Mouse (Mus musculus) testis, adult 2 months (tissue): Measurements from ENCODE around the gene Upb1. TPM values are rescaled to one million over a fixed set of nuclear protein-coding genes. Genes with fewer than 3 reads are reported as not detected.

ENCODE experiments used
- H3K27ac ChIP-seq: fragments of 200-500 bp; 2 replicates; pipeline ENCODE4 v1.5.1; 2012; ENCODE audit warnings: low read depth, low read length; ENCODE audit not compliant: control insufficient read depth, insufficient read depth
- H3K27me3 ChIP-seq: fragments of 200-500 bp; 2 replicates; pipeline ENCODE4 v1.6.1; 2012; ENCODE audit warnings: mild to moderate bottlenecking, low read length, moderate library complexity; ENCODE audit not compliant: control insufficient read depth, insufficient read depth
- H3K36me3 ChIP-seq: fragments of 200-500 bp; 2 replicates; pipeline ENCODE4 v1.6.1; 2012; ENCODE audit warnings: mild to moderate bottlenecking, low read length; ENCODE audit not compliant: control insufficient read depth, insufficient read depth
- H3K4me1 ChIP-seq: fragments of 200-500 bp; 2 replicates; pipeline ENCODE4 v1.6.1; 2012; ENCODE audit warnings: low read length; ENCODE audit not compliant: control insufficient read depth, insufficient read depth
- H3K4me3 ChIP-seq: fragments of 200-500 bp; 2 replicates; pipeline ENCODE4 v1.5.1; 2012; ENCODE audit warnings: low read depth, mild to moderate bottlenecking, low read length, moderate library complexity, mixed read lengths; ENCODE audit not compliant: control insufficient read depth
- CTCF ChIP-seq: fragments of 200-500 bp; IDR thresholded peaks from 2 replicates; pipeline ENCODE4 v1.5.1; 2012; ENCODE audit warnings: low read depth, mild to moderate bottlenecking, inconsistent platforms, low read length, moderate library complexity; ENCODE audit not compliant: control insufficient read depth, insufficient read depth, insufficient replicate concordance
- POLR2A ChIP-seq: fragments of 200-500 bp; IDR thresholded peaks from 2 replicates; pipeline ENCODE4 v1.6.1; 2012; ENCODE audit warnings: low read depth, mild to moderate bottlenecking, inconsistent platforms, low read length, moderate library complexity; ENCODE audit not compliant: control insufficient read depth
- polyA plus RNA-seq: library from polyadenylated mRNA; depleted of rRNA; stranded (reverse); fragments of >200 nt; gene quantifications from 2 replicates; pipeline ENCODE4 v1.2.3, GENCODE M21; 2012; rRNA removed

Gene Upb1
- polyA plus RNA-seq, 1 experiment = 0.20 TPM

DNA sequence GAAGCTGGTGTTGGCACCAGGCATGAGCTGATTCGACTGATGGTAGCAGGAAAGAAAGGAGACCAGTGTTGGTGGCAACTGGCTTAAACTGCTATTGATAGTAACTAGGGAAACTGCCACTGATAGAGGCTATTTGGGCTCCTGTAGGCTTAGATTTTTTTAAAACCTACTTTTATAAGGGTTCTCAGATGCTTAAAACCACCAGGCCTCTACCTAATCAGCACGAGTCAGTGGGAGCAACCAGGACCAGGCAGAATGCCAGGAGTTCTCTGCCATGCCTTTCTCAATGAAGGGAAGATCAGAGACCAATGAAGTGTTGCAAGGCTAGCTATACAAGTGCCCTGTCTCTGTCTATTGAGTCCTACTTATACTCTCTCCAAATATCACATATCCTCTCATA lies 88.6 kb downstream of the Upb1 start:
- TF ChIP-seq CTCF (no peak), POLR2A (no peak)
- H3K36me3 ChIP-seq = no peaks in the 10 kb centered on the region
- H3K27ac ChIP-seq = no peak overlapping the region
- no peak overlapping the region for H3K4me3 ChIP-seq
- no peaks in the 10 kb centered on the region for H3K27me3 ChIP-seq
- H3K4me1 ChIP-seq = no peaks in the 10 kb centered on the region

- TF ChIP-seq CTCF = no peak
- TF ChIP-seq POLR2A = no peak
- no peaks in the 10 kb centered on the region for H3K27me3 ChIP-seq
- H3K36me3 ChIP-seq = no peaks in the 10 kb centered on the region
- no peak overlapping the region for H3K27ac ChIP-seq
- no peak overlapping the region for H3K4me3 ChIP-seq
- H3K4me1 ChIP-seq = no peaks in the 10 kb centered on the region; the same call in 1 of the 2 replicates
Observed at GRCm38 (mm10) chr10:75490731-75491130, 89.8 kb downstream of the Upb1 start.

Other genes starting within 250 kb of the Upb1 start
- gene Specc1l, start 189.0 kb upstream of the Upb1 start, polyA plus RNA-seq = 20.7 and 24.2 TPM in 2 replicates
- 0.28 and 1.2 TPM in 2 replicates for gene Adora2a, start 84.2 kb upstream of the Upb1 start, polyA plus RNA-seq
- 21.9 and 26.4 TPM in 2 replicates for gene Snrpd3, start 116.4 kb downstream of the Upb1 start, polyA plus RNA-seq
- gene Gucd1, start 116.9 kb downstream of the Upb1 start, polyA plus RNA-seq = 14.9 and 15.1 TPM in 2 replicates
- gene Lrrc75b, start 159.2 kb downstream of the Upb1 start, polyA plus RNA-seq = 0.98 and 1.1 TPM in 2 replicates
- 1.6 and 2.0 TPM in 2 replicates for gene Ggt1, start 160.5 kb downstream of the Upb1 start, polyA plus RNA-seq
- 5.4 TPM in 2 replicates for gene Ggt5, start 188.2 kb downstream of the Upb1 start, polyA plus RNA-seq
- 4.0 and 4.7 TPM in 2 replicates for gene Susd2, start 242.9 kb downstream of the Upb1 start, polyA plus RNA-seq